Mouse (Mus musculus): ENCODE results near the gene Shc4. TPM values are rescaled to one million over a fixed set of nuclear protein-coding genes. Genes with fewer than 3 reads are reported as not detected.

Shc4 gene
- polyA plus RNA-seq, 1 experiment from 2014 or later = 5.0 TPM

GRCm38 (mm10) chr2:125637331-125637730 is 86.6 kb downstream of the Shc4 start:
- H3K27ac ChIP-seq (ENCODE audit: low read depth, low read length) = no peak overlapping the region
- no peaks in the 10 kb centered on the region for H3K36me3 ChIP-seq (ENCODE audit: control insufficient read depth, insufficient read depth, low read length)
- no peak for ATAC-seq
- H3K9me3 ChIP-seq (ENCODE audit: control insufficient read depth, low read length) = no peaks in the 10 kb centered on the region
- no peaks in the 10 kb centered on the region for H3K4me1 ChIP-seq (ENCODE audit: control insufficient read depth, insufficient read depth, low read depth, low read length)
- H3K27me3 ChIP-seq (replicated peaks; ENCODE audit: control insufficient read depth, insufficient read depth, low read length) = no peaks in the 10 kb centered on the region
- no peak overlapping the region for H3K4me2 ChIP-seq (ENCODE audit: low read length)
- WGBS = 85% methylated on average over 7 of the region's 7 CpGs
- no peak overlapping the region for H3K4me3 ChIP-seq (ENCODE audit: low read length)
- H3K9ac ChIP-seq (ENCODE audit: low read depth, low read length) = no peak overlapping the region

GRCm38 (mm10) chr2:125630010-125630409 is 93.9 kb downstream of the Shc4 start:
- Histone ChIP-seq H3K9ac (ENCODE audit: low read depth, low read length) (no peak overlapping the region), H3K27me3 (replicated peaks; ENCODE audit: control insufficient read depth, insufficient read depth, low read length) (no peaks in the 10 kb centered on the region), H3K4me3 (ENCODE audit: low read length) (no peak overlapping the region), H3K4me1 (ENCODE audit: control insufficient read depth, insufficient read depth, low read depth, low read length) (no peaks in the 10 kb centered on the region), H3K36me3 (ENCODE audit: control insufficient read depth, insufficient read depth, low read length) (no peaks in the 10 kb centered on the region), H3K4me2 (ENCODE audit: low read length) (no peak overlapping the region), H3K9me3 (ENCODE audit: control insufficient read depth, low read length) (no peaks in the 10 kb centered on the region), H3K27ac (ENCODE audit: low read depth, low read length) (no peak overlapping the region)
- 96% methylated on average over 2 of the region's 2 CpGs for WGBS
- ATAC-seq = no peak

GRCm38 (mm10) chr2:125628487-125628886 is 95.5 kb downstream of the Shc4 start:
- no peak for ATAC-seq
- no peaks in the 10 kb centered on the region for H3K9me3 ChIP-seq (ENCODE audit: control insufficient read depth, low read length)

GRCm38 (mm10) chr2:125626536-125626935 is 97.4 kb downstream of the Shc4 start:
- H3K9ac ChIP-seq (ENCODE audit: low read depth, low read length) = no peak overlapping the region
- no peak overlapping the region for H3K4me2 ChIP-seq (ENCODE audit: low read length)
- no peak overlapping the region for H3K27ac ChIP-seq (ENCODE audit: low read depth, low read length)
- H3K27me3 ChIP-seq (replicated peaks; ENCODE audit: control insufficient read depth, insufficient read depth, low read length) = no peaks in the 10 kb centered on the region
- H3K36me3 ChIP-seq (ENCODE audit: control insufficient read depth, insufficient read depth, low read length) = no peaks in the 10 kb centered on the region
- WGBS = 79% methylated on average over 4 of the region's 4 CpGs
- no peak for ATAC-seq
- H3K9me3 ChIP-seq (ENCODE audit: control insufficient read depth, low read length) = no peaks in the 10 kb centered on the region
- peaks cover 11% of the 10 kb centered on the region for H3K4me1 ChIP-seq (ENCODE audit: control insufficient read depth, insufficient read depth, low read depth, low read length)
- no peak overlapping the region for H3K4me3 ChIP-seq (ENCODE audit: low read length)

More at GRCm38 (mm10) chr2:125628487-125628886, 95.5 kb downstream of the Shc4 start:
- WGBS = 89% methylated on average over 6 of the region's 6 CpGs
- H3K4me1 ChIP-seq (ENCODE audit: control insufficient read depth, insufficient read depth, low read depth, low read length) = peaks cover 10% of the 10 kb centered on the region
- no peaks in the 10 kb centered on the region for H3K36me3 ChIP-seq (ENCODE audit: control insufficient read depth, insufficient read depth, low read length)
- no peak overlapping the region for H3K4me2 ChIP-seq (ENCODE audit: low read length)
- H3K27me3 ChIP-seq (replicated peaks; ENCODE audit: control insufficient read depth, insufficient read depth, low read length) = no peaks in the 10 kb centered on the region
- no peak overlapping the region for H3K27ac ChIP-seq (ENCODE audit: low read depth, low read length)
- no peak overlapping the region for H3K9ac ChIP-seq (ENCODE audit: low read depth, low read length)
- no peak overlapping the region for H3K4me3 ChIP-seq (ENCODE audit: low read length)

- peak; percentile 100 for ATAC-seq
- Histone ChIP-seq H3K4me3 (ENCODE audit: low read length) (peak within 1 kb of the TSS; percentile 93), H3K9ac (ENCODE audit: low read depth, low read length) (peak within 1 kb of the TSS; percentile 77), H3K4me1 (ENCODE audit: control insufficient read depth, insufficient read depth, low read depth, low read length) (peaks cover 11% of the 10 kb centered on the region), H3K27ac (ENCODE audit: low read depth, low read length) (peak within 1 kb of the TSS; percentile 44; the same call in 1 of the 2 replicates), H3K27me3 (replicated peaks; ENCODE audit: control insufficient read depth, insufficient read depth, low read length) (no peaks in the 10 kb centered on the region), H3K36me3 (ENCODE audit: control insufficient read depth, insufficient read depth, low read length) (no peaks in the 10 kb centered on the region), H3K9me3 (ENCODE audit: control insufficient read depth, low read length) (no peaks in the 10 kb centered on the region), H3K4me2 (ENCODE audit: low read length) (peak within 1 kb of the TSS; percentile 76)
- WGBS = under 1% methylated on average over 50 of the region's 50 CpGs
Observed at GRCm38 (mm10) chr2:125624837-125625351, 99.1 kb downstream of the Shc4 start, which contains the start of gene Cep152. Gene Cep152, minus strand, starts transcription at chr2:125625113.

GRCm38 (mm10) chr2:125624127-125624685 is 99.7 kb downstream of the Shc4 start:
- peak overlapping the region; percentile 93 for H3K4me3 ChIP-seq (ENCODE audit: low read length)
- no peaks in the 10 kb centered on the region for H3K27me3 ChIP-seq (replicated peaks; ENCODE audit: control insufficient read depth, insufficient read depth, low read length)
- 16% methylated on average over 9 of the region's 9 CpGs for WGBS
- H3K4me2 ChIP-seq (ENCODE audit: low read length) = peak overlapping the region; percentile 72
- H3K9ac ChIP-seq (ENCODE audit: low read depth, low read length) = peak overlapping the region; percentile 77
- no peak; the same call in 1 of the 2 replicates for ATAC-seq
- no peak overlapping the region for H3K27ac ChIP-seq (ENCODE audit: low read depth, low read length)
- H3K36me3 ChIP-seq (ENCODE audit: control insufficient read depth, insufficient read depth, low read length) = no peaks in the 10 kb centered on the region
- no peaks in the 10 kb centered on the region for H3K9me3 ChIP-seq (ENCODE audit: control insufficient read depth, low read length)
- H3K4me1 ChIP-seq (ENCODE audit: control insufficient read depth, insufficient read depth, low read depth, low read length) = peaks cover 11% of the 10 kb centered on the region

GRCm38 (mm10) chr2:125623211-125623610 is 100.7 kb downstream of the Shc4 start:
- no peaks in the 10 kb centered on the region for H3K9me3 ChIP-seq (ENCODE audit: control insufficient read depth, low read length)
- WGBS = 96% methylated on average over 15 of the region's 15 CpGs
- no peak overlapping the region for H3K4me3 ChIP-seq (ENCODE audit: low read length)
- H3K4me1 ChIP-seq (ENCODE audit: control insufficient read depth, insufficient read depth, low read depth, low read length) = peaks cover 11% of the 10 kb centered on the region
- H3K9ac ChIP-seq (ENCODE audit: low read depth, low read length) = no peak overlapping the region
- no peak overlapping the region; the same call in 1 of the 2 replicates for H3K4me2 ChIP-seq (ENCODE audit: low read length)
- 0 out of 2 replicates have a peak, but pooled peaks cover under 1% of the 10 kb centered on the region for H3K36me3 ChIP-seq (ENCODE audit: control insufficient read depth, insufficient read depth, low read length)
- no peaks in the 10 kb centered on the region for H3K27me3 ChIP-seq (replicated peaks; ENCODE audit: control insufficient read depth, insufficient read depth, low read length)
- no peak for ATAC-seq
- no peak overlapping the region for H3K27ac ChIP-seq (ENCODE audit: low read depth, low read length)

- Histone ChIP-seq H3K36me3 (ENCODE audit: control insufficient read depth, insufficient read depth, low read length) (0 out of 2 replicates have a peak, but pooled peaks cover 2% of the 10 kb centered on the region), H3K9me3 (ENCODE audit: control insufficient read depth, low read length) (no peaks in the 10 kb centered on the region), H3K4me3 (ENCODE audit: low read length) (no peak overlapping the region), H3K27me3 (replicated peaks; ENCODE audit: control insufficient read depth, insufficient read depth, low read length) (no peaks in the 10 kb centered on the region), H3K4me2 (ENCODE audit: low read length) (no peak overlapping the region), H3K9ac (ENCODE audit: low read depth, low read length) (no peak overlapping the region), H3K27ac (ENCODE audit: low read depth, low read length) (no peak overlapping the region), H3K4me1 (ENCODE audit: control insufficient read depth, insufficient read depth, low read depth, low read length) (peaks cover 11% of the 10 kb centered on the region)
- WGBS = 45% methylated on average over 25 of the region's 25 CpGs
- ATAC-seq = no peak
Observed at GRCm38 (mm10) chr2:125620213-125620907, 103.6 kb downstream of the Shc4 start.

- Histone ChIP-seq H3K9ac (ENCODE audit: low read depth, low read length) (no peak overlapping the region), H3K36me3 (ENCODE audit: control insufficient read depth, insufficient read depth, low read length) (peaks cover 10% of the 10 kb centered on the region; the same call in 1 of the 2 replicates), H3K4me2 (ENCODE audit: low read length) (no peak overlapping the region), H3K4me3 (ENCODE audit: low read length) (no peak overlapping the region), H3K9me3 (ENCODE audit: control insufficient read depth, low read length) (no peaks in the 10 kb centered on the region), H3K27me3 (replicated peaks; ENCODE audit: control insufficient read depth, insufficient read depth, low read length) (no peaks in the 10 kb centered on the region), H3K4me1 (ENCODE audit: control insufficient read depth, insufficient read depth, low read depth, low read length) (no peaks in the 10 kb centered on the region), H3K27ac (ENCODE audit: low read depth, low read length) (no peak overlapping the region)
- ATAC-seq = no peak
- 82% methylated on average over 8 of the region's 8 CpGs for WGBS
Observed at GRCm38 (mm10) chr2:125615858-125616424, 108.0 kb downstream of the Shc4 start.
